Mouse (Mus musculus) ES-Bruce4 (cell line): Measurements from ENCODE around the gene Agfg2.

ENCODE experiments used
- CTCF ChIP-seq: IDR thresholded peaks from one replicate; pipeline ENCODE4 v1.8.1; 2011; ENCODE audit warnings: low read depth, low read length
- EP300 ChIP-seq: IDR thresholded peaks from 2 replicates; pipeline ENCODE4 v1.6.1; 2011; ENCODE audit warnings: low read depth, low read length; ENCODE audit not compliant: insufficient read depth
- POLR2A ChIP-seq: IDR thresholded peaks from one replicate; pipeline ENCODE4 v1.8.1; 2011; ENCODE audit warnings: low read length; ENCODE audit not compliant: insufficient read depth

DNA sequence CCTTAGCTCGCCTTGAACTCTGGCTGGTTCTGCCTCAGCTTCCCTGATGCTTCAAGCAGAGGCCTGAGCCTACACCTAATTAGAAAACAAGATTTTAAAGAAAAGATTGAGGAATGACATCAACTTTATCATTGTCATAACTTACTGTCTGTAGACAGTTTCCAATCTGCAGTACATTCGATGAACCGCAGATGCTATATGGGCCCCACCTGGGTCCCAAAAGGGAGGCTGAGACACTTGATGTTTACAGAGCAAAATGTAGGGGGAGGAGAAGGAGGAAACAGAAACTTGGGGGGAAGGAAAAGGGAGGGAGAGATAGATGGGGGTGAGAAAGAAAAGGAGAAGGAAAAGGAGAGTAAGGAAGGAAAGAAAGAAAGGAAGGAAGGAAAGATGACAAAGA lies 5.4 kb upstream of the Agfg2 start:
- TF ChIP-seq CTCF (no peak), POLR2A (no peak), EP300 (no peak)
